In the genomic region with DNA sequence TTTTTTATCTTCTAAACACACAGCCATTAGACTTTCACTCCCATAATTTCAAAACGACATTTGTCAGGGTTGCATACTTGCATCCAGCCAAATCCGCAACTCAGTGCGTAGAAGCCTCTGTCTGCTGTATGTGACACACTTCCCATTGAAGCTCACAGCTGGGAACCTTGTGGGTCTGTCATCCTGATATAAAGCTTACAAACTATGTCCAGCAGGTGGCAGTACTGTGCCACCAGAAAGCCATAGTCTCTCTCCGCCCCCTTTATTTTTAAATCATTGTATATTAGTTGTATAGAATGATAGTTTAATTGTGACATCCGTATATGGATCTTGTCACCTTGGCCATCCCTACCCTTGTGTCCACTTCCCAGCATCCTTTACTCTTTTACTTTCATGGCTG, we compare ENCODE assay signal across 10 mouse cellular contexts.
DNase-seq lines count a peak whose midpoint lies in the region; ATAC-seq and TF ChIP-seq lines count a peak whose summit lies in the region.
"Had no signal": no experiment of that assay in that cellular context is flagged by ENCODE, and none has a peak within 500 bp of the region (broad histone marks: within the 10 kb centered on the region; RNA-seq: fewer than 3 reads in every experiment).

No protein-coding gene starts in this region.

- in situ Hi-C loops in CH12.LX (cut with MboI; ENCODE audit: low pct_ligation_motif_present, low pct_unique_long_range_greater_than_20kb, low sequenced_read_pairs): no loop called here

- dilution Hi-C loops in CH12.LX (cut with MboI; ENCODE audit: extremely low pct_ligation_motif_present, extremely low pct_unique_long_range_greater_than_20kb, low sequenced_read_pairs): no loop called here

- H3K27ac ChIP-seq in CH12.LX (ENCODE audit: insufficient read depth, low read depth): no peak overlapping the region
- no peak overlapping the region for H3K27ac ChIP-seq in embryonic facial prominence, embryonic 14.5 days (replicated peaks; ENCODE audit: low read depth, low read length)
- H3K27ac ChIP-seq: heart, embryonic 13.5 days had no signal

- H3K36me3 ChIP-seq in CH12.LX (replicated peaks in 1 of 2; ENCODE audit: control insufficient read depth in 1 of 2, insufficient read depth in 1 of 2, low read length in 1 of 2): no peaks in the 10 kb centered on the region
- no peaks in the 10 kb centered on the region for H3K36me3 ChIP-seq in embryonic facial prominence, embryonic 14.5 days (ENCODE audit: control insufficient read depth, insufficient read depth, low read length)
- H3K36me3 ChIP-seq: heart, embryonic 13.5 days had no signal

- TF ChIP-seq POLR2A in CH12.LX (IDR thresholded peaks at IDR 0.05; ENCODE audit: low read depth, low read length): no peak

- TF ChIP-seq CTCF in CH12.LX (conservative IDR thresholded peaks at IDR 0.05 in 1 of 2, IDR thresholded peaks at IDR 0.05 in 1 of 2; ENCODE audit: low read depth in 2 of 2, low read length in 2 of 2): peak; percentile 42 to 45; a peak in 3 of 4 replicates

- H3K4me2 ChIP-seq in CH12.LX (ENCODE audit: insufficient read depth, low read depth, poor library complexity, severe bottlenecking): peak overlapping the region; percentile 21; the same call in 1 of the 2 replicates
- H3K4me2 ChIP-seq in embryonic facial prominence, embryonic 14.5 days (ENCODE audit: low read depth, low read length): no peak overlapping the region
- H3K4me2 ChIP-seq: heart, embryonic 13.5 days had no signal

- no peak for ATAC-seq in embryonic facial prominence, embryonic 14.5 days (ENCODE audit: low read depth)
- ATAC-seq in megakaryocyte progenitor cell, adult 5-6 weeks (replicated peaks; ENCODE audit: poor library complexity): no peak

- peak; percentile 28 for TF ChIP-seq RAD21 in CH12.LX (IDR thresholded peaks at IDR 0.05; ENCODE audit: low read depth, low read length)

- H3K9me3 ChIP-seq in CH12.LX (replicated peaks; ENCODE audit: low read length): no peaks in the 10 kb centered on the region
- no peaks in the 10 kb centered on the region for H3K9me3 ChIP-seq in embryonic facial prominence, embryonic 14.5 days (ENCODE audit: control insufficient read depth, low read length)
- H3K9me3 ChIP-seq: heart, embryonic 13.5 days had no signal

- peak; percentile 16 for DNase-seq in adrenal gland, postnatal 10 days
- no peak for DNase-seq in adrenal gland, adult 2 months
- peak; percentile 48 for DNase-seq in layer of hippocampus, adult 11-12 months (ENCODE audit: low spot score)
- DNase-seq in layer of hippocampus, postnatal 36 days: no peak
- DNase-seq in CH12.LX (ENCODE audit: extremely low read depth): peak; percentile 57
- peak; percentile 10 for DNase-seq in embryonic facial prominence, embryonic 14.5 days (ENCODE audit: low spot score)
- DNase-seq in urinary bladder, postnatal 25 days (ENCODE audit: low spot score): no peak
- DNase-seq: thymus, postnatal 14 days had no signal

- H3K9ac ChIP-seq in CH12.LX (ENCODE audit: insufficient read depth, low read depth): no peak overlapping the region
- no peak overlapping the region for H3K9ac ChIP-seq in embryonic facial prominence, embryonic 14.5 days (ENCODE audit: low read depth, low read length)
- H3K9ac ChIP-seq: heart, embryonic 13.5 days had no signal

- H3K4me1 ChIP-seq in CH12.LX (ENCODE audit: control insufficient read depth in 1 of 2, insufficient read depth in 2 of 2): no peaks in the 10 kb centered on the region
- H3K4me1 ChIP-seq in embryonic facial prominence, embryonic 14.5 days (ENCODE audit: control insufficient read depth, insufficient read depth, low read length): no peaks in the 10 kb centered on the region
- H3K4me1 ChIP-seq: heart, embryonic 13.5 days had no signal

- WGBS in embryonic facial prominence, embryonic 14.5 days: 73% methylated on average over 5 of the region's 5 CpGs

- no peaks in the 10 kb centered on the region for H3K79me2 ChIP-seq in CH12.LX (replicated peaks; ENCODE audit: control insufficient read depth, extremely low read depth, insufficient read depth, poor library complexity, severe bottlenecking)

- peak overlapping the region in 1 of 3 experiments; percentile 10 for H3K4me3 ChIP-seq in CH12.LX (replicated peaks in 1 of 3; ENCODE audit: low read depth in 2 of 3, low read length in 2 of 3, poor library complexity in 1 of 3)
- no peak overlapping the region for H3K4me3 ChIP-seq in embryonic facial prominence, embryonic 14.5 days (ENCODE audit: low read depth, low read length)
- H3K4me3 ChIP-seq: heart, embryonic 13.5 days had no signal

- no peak for TF ChIP-seq EP300 in CH12.LX (IDR thresholded peaks at IDR 0.05; ENCODE audit: low read length)

- no peaks in the 10 kb centered on the region for H3K27me3 ChIP-seq in CH12.LX (replicated peaks)
- no peaks in the 10 kb centered on the region for H3K27me3 ChIP-seq in embryonic facial prominence, embryonic 14.5 days (replicated peaks; ENCODE audit: control insufficient read depth, insufficient read depth, low read length)
- H3K27me3 ChIP-seq: heart, embryonic 13.5 days had no signal

TF ChIP-seq in CH12.LX, 34 proteins besides CTCF, POLR2A, EP300 and RAD21:
- peak; percentile 15; the same call in 1 of the 2 replicates for TF ChIP-seq SMC3 (IDR thresholded peaks at IDR 0.05; ENCODE audit: low read depth, low read length)
- TF ChIP-seq ETS1 (conservative IDR thresholded peaks at IDR 0.05; ENCODE audit: low read depth, low read length): no peak
- no peak for TF ChIP-seq ELF1 (IDR thresholded peaks at IDR 0.05; ENCODE audit: low read depth, low read length)
- TF ChIP-seq NELFE (IDR thresholded peaks at IDR 0.05; ENCODE audit: low read depth, low read length): no peak
TF ChIP-seq in CH12.LX: peak in this region for 1.

Comparison
In these comparisons a context has a peak if more than half of its experiments do, and no peak if none do; other contexts are left out.
1. DNase-seq: peak in adrenal gland, postnatal 10 days (single experiment), layer of hippocampus, adult 11-12 months (single experiment), CH12.LX (single experiment) and embryonic facial prominence, embryonic 14.5 days (single experiment); none in adrenal gland, adult 2 months (single experiment), layer of hippocampus, postnatal 36 days (0 of 2) and urinary bladder, postnatal 25 days (single experiment).